Mouse (Mus musculus): ENCODE results near the gene Pccb.

Pccb gene

GRCm38 (mm10) chr9:101045710-101046338 lies 11.1 kb upstream of the Pccb start:
- DNase-seq (ENCODE audit: low spot score in 2 of 2), result no peak

DNA sequence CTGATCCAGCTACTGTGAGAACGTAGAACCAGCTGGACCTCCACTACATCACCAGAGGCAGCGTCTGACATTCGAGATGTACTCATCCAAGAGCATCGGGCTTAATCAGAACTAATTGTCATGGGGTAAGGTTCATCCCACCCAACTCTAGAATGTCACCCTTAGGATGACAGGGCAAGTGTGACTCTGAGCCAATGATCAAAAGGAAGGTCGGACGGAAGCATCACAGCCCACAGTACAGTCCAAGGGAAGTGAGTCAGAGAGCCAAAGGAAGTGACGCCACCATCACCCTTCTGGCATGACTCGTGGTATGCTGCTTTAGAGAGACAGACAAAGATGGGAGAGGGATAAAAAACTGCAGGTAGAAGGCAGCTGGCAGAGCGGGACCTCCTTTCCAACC lies 7.6 kb upstream of the Pccb start:
- DNase-seq (ENCODE audit: low spot score in 2 of 2), result no peak

- no peak for DNase-seq (ENCODE audit: low spot score in 2 of 2)
These were observed 6.8 kb upstream of the Pccb start for GRCm38 (mm10) chr9:101041508-101041907.

DNA sequence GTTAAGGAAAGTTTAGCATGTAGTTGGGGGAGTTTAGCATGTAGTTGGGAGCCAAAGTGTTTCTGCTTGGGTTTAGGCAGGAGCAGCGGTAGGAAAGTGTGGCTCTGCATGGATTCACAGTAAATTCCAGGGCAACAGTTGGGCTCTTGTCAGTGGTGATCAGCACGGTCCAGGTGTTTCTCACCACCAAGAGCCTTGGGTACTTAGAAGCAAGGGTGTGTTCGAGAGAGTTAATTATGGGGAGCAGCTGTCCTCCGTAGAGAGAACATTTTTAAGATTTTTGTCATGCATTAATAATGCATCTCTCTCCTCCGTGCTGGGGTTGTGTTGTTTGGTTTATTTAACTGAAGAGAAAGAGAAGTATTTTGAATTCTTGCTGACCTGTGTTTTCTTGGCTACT lies 3.9 kb upstream of the Pccb start:
- DNase-seq (ENCODE audit: low spot score in 2 of 2), result no peak

DNA sequence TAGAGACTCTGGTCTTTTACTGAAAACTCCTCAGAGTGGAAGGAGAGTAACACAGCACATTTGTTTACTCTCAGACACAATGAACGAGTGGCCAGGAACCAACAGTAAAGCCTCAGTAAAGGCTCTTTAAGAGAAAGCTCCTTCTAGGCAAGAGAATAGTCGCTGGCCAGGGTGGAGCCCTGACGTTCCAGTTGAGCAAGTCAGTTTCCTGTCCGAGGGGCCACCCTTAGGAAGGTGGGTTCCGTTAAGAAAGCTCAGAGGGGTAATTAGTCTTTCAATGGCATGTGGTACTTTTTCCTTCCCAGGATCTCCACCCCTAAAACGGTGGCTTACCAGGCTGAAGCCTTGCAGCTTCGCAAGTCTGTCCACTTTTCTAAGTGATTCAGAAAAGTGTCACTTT lies 2.7 kb upstream of the Pccb start:
- no peak for DNase-seq (ENCODE audit: low spot score in 2 of 2)

- no peak for DNase-seq (ENCODE audit: low spot score in 2 of 2)
These were observed 2.2 kb upstream of the Pccb start for GRCm38 (mm10) chr9:101036876-101037275.

- no peak for DNase-seq (ENCODE audit: low spot score in 2 of 2)
These were observed 1.3 kb upstream of the Pccb start for GRCm38 (mm10) chr9:101035836-101036596.

DNA sequence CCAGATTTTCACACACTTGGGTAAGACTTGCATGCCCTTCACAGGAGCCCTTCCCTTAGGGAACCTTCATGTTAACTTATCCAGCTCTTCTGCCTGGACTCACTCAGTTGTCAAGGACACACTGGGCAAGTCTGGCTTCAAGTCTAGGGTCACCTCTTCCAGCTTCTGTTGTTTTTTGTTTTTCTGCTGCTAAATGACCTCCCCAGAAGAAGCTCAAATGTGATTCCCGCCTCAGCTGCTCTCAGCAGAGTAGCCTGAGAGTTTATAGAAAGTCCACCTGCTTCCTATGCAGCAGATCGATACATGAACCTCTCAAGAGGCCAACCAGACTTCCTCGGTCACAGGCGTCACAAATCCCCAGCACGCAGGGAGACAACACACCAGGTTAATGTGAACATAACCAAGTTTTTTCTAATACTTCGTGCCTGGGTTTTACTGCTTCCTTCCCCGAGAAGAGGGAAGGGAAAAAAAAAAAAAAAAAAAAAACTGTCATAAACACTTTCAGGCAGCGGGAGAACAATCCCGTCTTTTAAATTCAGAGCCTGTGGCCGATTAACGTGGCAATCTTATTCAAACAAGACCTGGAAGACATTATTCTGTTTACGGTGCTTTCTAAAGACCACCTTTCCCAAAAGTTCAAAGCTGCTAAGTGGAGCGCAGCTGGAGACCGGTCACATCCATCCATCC lies 794 bp downstream of the Pccb start:
- no peak for DNase-seq (ENCODE audit: low spot score in 2 of 2)

DNA sequence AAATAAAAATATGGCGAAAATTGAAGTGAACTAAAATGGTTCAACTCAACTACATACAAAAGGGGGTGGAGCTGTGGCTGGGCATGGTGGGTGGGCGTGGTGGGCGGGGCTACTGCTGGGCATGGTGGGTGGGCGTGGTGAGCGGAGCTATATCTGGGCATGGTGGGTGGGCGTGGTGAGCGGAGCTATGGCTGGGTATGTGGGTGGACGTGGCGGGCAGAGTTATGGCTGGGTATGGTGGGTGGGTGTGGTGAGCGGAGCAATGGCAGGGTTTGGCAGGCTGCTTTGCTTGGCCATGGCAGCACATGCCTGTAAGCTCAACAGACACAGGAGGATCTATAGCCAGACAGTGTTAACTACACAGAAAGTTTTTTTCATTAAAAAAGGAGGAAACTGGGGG lies 15.9 kb downstream of the Pccb start:
- DNase-seq (ENCODE audit: low spot score in 2 of 2), result no peak

DNA sequence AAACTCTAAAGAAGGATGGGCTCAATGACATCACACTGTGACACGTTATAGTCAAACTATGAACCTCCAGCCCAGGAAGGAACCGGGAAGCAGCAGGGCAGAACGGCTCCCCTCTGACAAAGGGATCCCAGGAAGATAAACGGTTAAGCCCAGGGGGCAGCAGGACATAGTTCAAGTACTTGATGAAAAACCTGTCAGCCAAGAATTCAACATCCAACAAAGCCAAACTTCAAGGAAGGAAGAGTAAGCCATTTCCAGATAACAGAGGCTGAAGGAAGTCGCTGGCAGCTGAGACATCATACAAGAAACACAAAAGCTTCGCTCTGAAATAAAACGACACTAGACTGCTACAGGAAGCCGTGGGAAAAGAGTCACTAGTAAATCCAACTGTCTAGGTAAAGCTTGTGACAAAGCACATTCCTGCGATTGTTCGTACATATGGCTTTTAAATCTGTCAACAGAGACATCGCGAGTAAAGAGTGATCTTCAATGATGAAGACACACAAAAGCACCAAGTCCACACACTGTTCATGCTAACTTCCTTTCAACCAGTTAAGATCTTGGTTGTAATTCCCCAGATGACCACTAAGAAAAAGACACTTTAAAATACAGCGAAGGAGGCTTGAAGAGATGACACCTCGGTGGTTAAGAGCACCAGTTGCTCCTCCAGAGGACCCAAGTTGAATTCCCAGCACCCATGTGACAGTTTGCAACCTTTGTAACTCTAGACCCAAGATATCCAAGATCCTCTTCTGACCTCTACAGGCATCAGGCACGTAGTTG lies 16.8 kb downstream of the Pccb start:
- DNase-seq (ENCODE audit: low spot score in 2 of 2), result no peak

DNA sequence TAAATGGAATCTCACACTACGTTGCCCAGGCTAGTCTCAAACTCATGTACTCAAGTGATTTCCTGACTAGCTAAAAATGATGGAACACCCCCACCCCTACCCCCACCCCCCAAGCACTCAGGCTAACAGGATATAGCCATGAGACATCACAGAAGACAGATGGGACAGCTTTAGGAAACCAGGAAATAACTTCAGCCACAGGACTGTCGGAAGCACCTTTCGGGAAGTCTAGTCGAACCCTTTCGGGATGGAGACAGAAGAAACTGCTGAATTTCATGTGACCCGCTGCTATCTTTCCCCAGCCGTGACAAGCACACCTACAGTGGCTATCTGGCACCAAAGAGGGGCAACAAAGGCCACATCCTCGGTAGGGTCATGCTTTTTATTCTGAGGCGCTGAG lies 19.4 kb downstream of the Pccb start:
- no peak for DNase-seq (ENCODE audit: low spot score in 2 of 2)

GRCm38 (mm10) chr9:101012433-101012832 lies 22.3 kb downstream of the Pccb start:
- DNase-seq (ENCODE audit: low spot score in 2 of 2), result no peak

GRCm38 (mm10) chr9:101005866-101006265 lies 28.8 kb downstream of the Pccb start:
- no peak for DNase-seq (ENCODE audit: low spot score in 2 of 2)

DNA sequence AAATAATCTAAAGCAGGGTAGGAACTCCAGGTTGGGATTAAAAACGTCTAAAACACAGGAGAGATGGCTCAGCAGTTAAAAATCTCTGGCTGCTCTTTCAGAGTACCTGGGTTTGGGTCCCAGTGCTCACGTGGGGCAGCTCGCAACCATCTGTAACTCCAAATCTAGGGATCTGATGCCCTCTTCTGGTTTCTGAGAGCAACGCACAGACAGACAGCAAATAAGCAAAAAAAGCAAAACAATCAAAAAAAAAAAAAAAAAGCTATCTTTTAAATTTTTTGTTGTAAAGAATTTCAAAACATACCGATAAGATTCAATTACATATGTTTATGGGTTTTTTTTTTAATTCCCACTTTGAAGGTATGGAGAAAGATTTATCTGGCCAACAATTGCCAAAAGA lies 31.4 kb downstream of the Pccb start:
- no peak for DNase-seq (ENCODE audit: low spot score in 2 of 2)

DNA sequence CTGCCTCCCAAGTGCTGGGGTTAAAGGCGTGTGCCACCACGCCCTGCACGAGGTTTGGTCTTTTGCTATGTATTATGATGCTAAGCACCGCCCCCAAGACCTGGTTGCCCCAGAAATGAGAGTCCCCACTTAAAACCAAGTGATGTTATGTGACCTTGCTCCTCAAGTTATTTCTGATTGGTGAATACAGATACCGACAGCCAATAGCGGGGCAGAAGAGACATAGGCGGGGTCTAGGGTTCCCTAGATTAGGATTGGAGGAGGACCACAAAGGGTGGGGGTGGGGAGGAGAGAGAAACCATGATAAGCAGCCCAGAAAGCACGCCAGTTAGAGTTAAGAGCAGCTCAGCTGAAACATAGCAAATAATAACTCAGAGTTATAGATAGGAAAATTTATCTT lies 31.9 kb downstream of the Pccb start:
- DNase-seq (ENCODE audit: low spot score in 2 of 2), result no peak

DNA sequence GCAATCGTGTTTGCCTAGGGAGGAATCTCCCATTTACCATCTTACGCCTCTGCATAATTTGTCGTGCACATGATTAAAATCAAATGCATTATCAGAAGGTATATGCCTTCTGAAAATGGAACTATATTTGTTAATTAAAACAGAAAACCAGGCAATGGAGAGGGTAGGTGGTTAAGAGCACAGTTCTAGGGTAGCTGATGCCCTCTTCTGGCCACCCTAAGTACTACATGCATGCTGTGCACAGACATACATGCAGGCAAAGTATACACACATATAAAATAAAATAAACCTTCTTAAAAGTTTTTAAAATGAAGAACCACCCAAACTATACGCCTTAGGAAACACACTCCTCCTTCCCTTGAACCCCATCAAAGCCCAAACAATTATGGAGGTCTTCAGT lies 32.6 kb downstream of the Pccb start:
- DNase-seq (ENCODE audit: low spot score in 2 of 2), result no peak

DNA sequence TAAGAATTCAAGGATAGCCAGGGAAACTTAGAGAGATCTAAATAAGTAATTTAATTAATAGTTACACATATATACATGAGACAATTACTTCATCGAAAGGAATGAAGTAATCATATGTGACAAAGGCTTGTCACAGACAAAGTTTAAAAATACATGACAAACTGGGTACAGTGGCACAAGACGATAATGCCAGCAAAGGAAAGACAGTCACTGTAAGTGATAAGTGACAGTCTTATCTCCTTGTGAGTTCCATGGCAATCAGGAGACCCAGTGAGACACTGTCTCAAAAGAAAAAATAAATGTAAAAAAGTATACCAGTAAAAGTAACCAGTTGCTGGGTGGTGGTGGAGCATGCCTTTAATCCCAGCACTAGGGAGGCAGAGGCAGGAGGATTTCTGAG lies 37.6 kb downstream of the Pccb start:
- no peak for DNase-seq (ENCODE audit: low spot score in 2 of 2)

DNA sequence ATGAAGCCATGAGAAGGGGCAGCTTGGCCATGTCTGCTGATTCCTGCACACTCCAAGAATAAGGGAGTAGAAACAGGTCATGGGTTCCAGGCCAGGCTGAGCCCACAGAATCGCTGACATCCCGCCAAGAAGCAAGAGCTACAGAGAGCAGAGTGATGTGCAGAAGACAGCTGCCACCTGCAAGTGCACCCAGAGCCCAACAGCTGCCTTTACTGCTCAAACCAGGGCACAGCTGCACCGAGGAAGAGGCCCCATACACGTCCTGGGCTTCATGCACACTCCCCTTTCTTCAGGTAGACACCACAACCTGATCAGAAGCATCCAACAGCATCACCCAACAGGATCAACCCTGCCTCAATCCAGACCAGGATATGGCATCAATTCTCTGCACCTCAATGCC lies 40.8 kb downstream of the Pccb start:
- DNase-seq (ENCODE audit: low spot score in 2 of 2), result no peak

GRCm38 (mm10) chr9:100992191-100992590 lies 42.5 kb downstream of the Pccb start:
- DNase-seq (ENCODE audit: low spot score in 2 of 2), result no peak

GRCm38 (mm10) chr9:100991321-100991720 lies 43.4 kb downstream of the Pccb start:
- no peak for DNase-seq (ENCODE audit: low spot score in 2 of 2)

DNA sequence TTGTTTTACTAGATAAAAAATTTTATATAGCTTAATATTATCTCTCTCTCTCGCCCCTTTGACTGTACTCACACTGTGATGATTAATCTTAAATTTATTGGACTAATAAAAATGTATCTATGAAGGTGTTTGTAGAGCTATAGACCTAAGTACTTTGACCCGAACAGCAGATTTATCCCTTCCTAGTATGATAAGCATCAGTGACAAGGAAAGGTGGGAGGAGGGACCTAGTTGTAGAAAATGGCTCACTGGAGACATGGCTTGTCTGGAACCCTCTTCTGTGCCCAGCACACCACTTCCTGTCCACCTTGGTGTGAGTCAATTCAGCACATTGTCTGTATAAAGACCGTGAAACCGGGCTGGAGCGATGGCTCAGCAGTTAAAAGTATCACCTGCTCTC lies 44.1 kb downstream of the Pccb start:
- no peak for DNase-seq (ENCODE audit: low spot score in 2 of 2)

DNA sequence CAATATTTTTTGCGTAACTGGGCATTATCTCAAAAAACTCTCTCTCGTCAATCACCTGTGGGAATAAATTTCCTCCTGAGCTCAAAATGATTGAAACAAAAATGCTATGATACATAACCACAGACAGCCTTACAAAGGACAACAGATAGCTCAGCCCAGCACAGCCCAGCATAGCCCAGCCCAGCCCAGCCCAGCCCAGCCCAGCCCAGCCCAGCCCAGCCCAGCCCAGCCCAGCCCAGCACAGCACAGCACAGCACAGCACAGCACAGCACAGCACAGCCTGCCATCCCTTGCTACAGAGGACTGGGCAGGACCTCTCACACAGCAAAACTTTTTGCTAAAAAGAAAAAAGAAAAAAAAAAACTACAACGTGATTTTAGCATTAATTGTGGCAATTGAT lies 46.8 kb downstream of the Pccb start:
- no peak for DNase-seq (ENCODE audit: low spot score in 2 of 2)
